ENCODE assay signal across 30 mouse cellular contexts in the genomic region with DNA sequence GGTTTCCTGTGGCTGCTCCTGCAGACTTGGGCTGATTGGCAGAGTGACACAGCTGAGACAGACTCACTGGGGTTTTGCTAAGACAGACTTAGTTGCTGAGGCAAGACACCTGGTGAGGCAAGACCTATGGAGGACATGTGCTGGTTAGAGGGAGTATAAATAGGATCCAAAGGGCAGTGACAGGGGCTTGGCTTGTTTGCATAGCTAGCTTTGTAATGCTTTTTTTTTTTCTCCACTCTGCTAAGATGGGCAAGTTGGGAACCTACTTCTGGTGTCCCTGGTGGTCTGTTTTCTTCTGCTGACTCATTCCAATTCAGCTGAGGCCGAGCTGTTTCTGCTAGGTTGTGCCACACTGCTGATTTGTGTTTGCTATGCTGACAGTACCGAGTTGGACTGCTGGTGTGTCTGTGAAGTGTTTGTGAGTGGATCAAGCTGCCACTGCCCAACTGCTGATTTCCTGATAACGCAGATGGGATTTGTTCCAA. TPM values are rescaled to one million over a fixed set of nuclear protein-coding genes. Genes with fewer than 3 reads are reported as not detected.
A peak's percentile ranks its signal among the peaks of the same experiment; 100 is the strongest.
DNase-seq lines count a peak whose midpoint lies in the region; ATAC-seq and TF ChIP-seq lines count a peak whose summit lies in the region.
"Had no signal": no experiment of that assay in that cellular context is flagged by ENCODE, and none has a peak within 500 bp of the region (broad histone marks: within the 10 kb centered on the region; RNA-seq: fewer than 3 reads in every experiment).

No protein-coding gene starts in this region.

- intact Hi-C loops in left cerebral cortex, adult 2 months (cut with DNase I): no loop called here

- H3K36me3 ChIP-seq in kidney, postnatal 0 days (ENCODE audit: insufficient read depth, low read length): no peaks in the 10 kb centered on the region
- H3K36me3 ChIP-seq: heart, embryonic 10.5 days; hindbrain, embryonic 13.5 days; limb, embryonic 12.5 days; stomach, embryonic 15.5 days had no signal

- TF ChIP-seq POLR2A in lung, adult 2 months (IDR thresholded peaks at IDR 0.05; ENCODE audit: borderline replicate concordance, extremely low read depth, low read depth, low read length): no peak

- peak; percentile 21 for DNase-seq in kidney, postnatal 0 days (ENCODE audit: low spot score)
- no peak for DNase-seq in kidney, postnatal 36 days
- peak; percentile 27 for DNase-seq in lung, adult 2 months
- DNase-seq in lung, postnatal 25 days (ENCODE audit: low spot score): peak; percentile 31
- no peak for DNase-seq in adrenal gland, postnatal 36 days
- no peak for DNase-seq in liver
- no peak for DNase-seq in left cerebral cortex, adult 2 months (ENCODE audit: extremely low spot score in 1 of 2, low spot score in 2 of 2)
- DNase-seq: B cell, adult 2 months; cerebellum, postnatal 14 days; embryo, embryonic 11 days; kidney, adult 18-20 months; kidney, postnatal 4 days; midbrain, embryonic 14.5 days; thymus, postnatal 14 days had no signal

- no peak overlapping the region for H3K4me2 ChIP-seq in kidney, postnatal 0 days (ENCODE audit: low read length)
- H3K4me2 ChIP-seq: hindbrain, embryonic 13.5 days; limb, embryonic 12.5 days; stomach, embryonic 15.5 days had no signal

- ATAC-seq in kidney, postnatal 0 days (replicated peaks; ENCODE audit: low FRiP score, low read depth): no peak
- peak; percentile 68 to 76 for ATAC-seq in hematopoietic stem cell, adult 5-6 weeks (replicated peaks in 1 of 2; ENCODE audit: insufficient read depth in 1 of 2, low FRiP score in 2 of 2, low TSS enrichment in 1 of 2, low read depth in 1 of 2, poor library complexity in 2 of 2, severe bottlenecking in 2 of 2)
- ATAC-seq: forebrain, embryonic 16.5 days had no signal

- no peak for TF ChIP-seq CTCF in kidney, postnatal 0 days (IDR thresholded peaks at IDR 0.05; ENCODE audit: low read depth)
- TF ChIP-seq CTCF in lung, adult 2 months (IDR thresholded peaks at IDR 0.05; ENCODE audit: insufficient read depth, low read length): no peak
- no peak for TF ChIP-seq CTCF in left cerebral cortex, adult 2 months (IDR thresholded peaks at IDR 0.05)

- no peaks in the 10 kb centered on the region for H3K4me1 ChIP-seq in kidney, postnatal 0 days (replicated peaks; ENCODE audit: insufficient read depth, low read length)
- peaks cover 3% of the 10 kb centered on the region; the same call in 1 of the 2 replicates for H3K4me1 ChIP-seq in lung, adult 2 months (ENCODE audit: control insufficient read depth, insufficient read depth, low read length)

- no peaks in the 10 kb centered on the region for H3K27me3 ChIP-seq in kidney, postnatal 0 days (ENCODE audit: insufficient read depth, low read length)
- H3K27me3 ChIP-seq: hindbrain, embryonic 13.5 days; limb, embryonic 12.5 days; stomach, embryonic 15.5 days had no signal

- WGBS in kidney, postnatal 0 days: 34% methylated on average over 3 of the region's 3 CpGs
- 19% methylated on average over 3 of the region's 3 CpGs for WGBS in lung, adult 2 months

- no peaks in the 10 kb centered on the region for H3K9me3 ChIP-seq in kidney, postnatal 0 days (replicated peaks; ENCODE audit: low read length)
- H3K9me3 ChIP-seq: heart, embryonic 10.5 days; hindbrain, embryonic 13.5 days; limb, embryonic 12.5 days; stomach, embryonic 15.5 days had no signal

- no peak overlapping the region for H3K27ac ChIP-seq in kidney, postnatal 0 days
- no peak overlapping the region for H3K27ac ChIP-seq in left cerebral cortex, adult 2 months
- H3K27ac ChIP-seq: heart, embryonic 10.5 days; hindbrain, embryonic 13.5 days; limb, embryonic 12.5 days; liver, embryonic 14.5 days; stomach, embryonic 15.5 days had no signal

- no peak overlapping the region for H3K4me3 ChIP-seq in kidney, postnatal 0 days (replicated peaks; ENCODE audit: low read depth, low read length)
- no peak overlapping the region for H3K4me3 ChIP-seq in lung, adult 2 months (replicated peaks; ENCODE audit: extremely low read depth, low read depth, low read length)
- no peak overlapping the region for H3K4me3 ChIP-seq in left cerebral cortex, adult 2 months
- H3K4me3 ChIP-seq: heart, embryonic 10.5 days; hindbrain, embryonic 13.5 days; limb, embryonic 12.5 days; myocyte; stomach, embryonic 15.5 days had no signal

- H3K9ac ChIP-seq in kidney, postnatal 0 days (ENCODE audit: low read depth, low read length): no peak overlapping the region
- H3K9ac ChIP-seq: hindbrain, embryonic 13.5 days; limb, embryonic 12.5 days; liver, embryonic 14.5 days; stomach, embryonic 15.5 days had no signal

RNA-seq across cellular contexts. Expression of gene Gm11111, which starts 16.6 kb away (rescaled TPM):
- not detected in 2 replicates for polyA plus RNA-seq in kidney, postnatal 0 days (2015; fragmentation: Nextera tagmentation; extraction: Ambion mirVana)
- total RNA-seq in hematopoietic stem cell, adult 5-6 weeks (2017): not detected in 2 replicates
- not detected in 2 replicates for polyA plus RNA-seq in lung, adult 2 months (2012; rRNA removed)
- total RNA-seq in adrenal gland, postnatal 36 days (2021): not detected
- not detected for total RNA-seq in left cerebral cortex, adult 2 months (2021)
- total RNA-seq: adrenal gland, adult 18-20 months; gastrocnemius, postnatal 4 days; layer of hippocampus, postnatal 10 days; left cerebral cortex, postnatal 10 days had no signal
- polyA plus RNA-seq: brain, embryonic 14.5 days; embryonic facial prominence, embryonic 14.5 days; forebrain, embryonic 16.5 days; heart, embryonic 10.5 days; heart, postnatal 0 days; hindbrain, embryonic 13.5 days; limb, embryonic 12.5 days; liver, embryonic 14.5 days; midbrain, embryonic 14.5 days; myocyte; neural tube, embryonic 14.5 days; stomach, embryonic 15.5 days had no signal

Comparison
In these comparisons a context has a peak if more than half of its experiments do, and no peak if none do; other contexts are left out.
1. DNase-seq: peak in kidney, postnatal 0 days (single experiment), lung, adult 2 months (single experiment) and lung, postnatal 25 days (single experiment); none in kidney, postnatal 36 days (0 of 2), adrenal gland, postnatal 36 days (0 of 2), liver (single experiment) and left cerebral cortex, adult 2 months (0 of 2).